Mouse (Mus musculus) thymus, adult 2 months (tissue): ENCODE measurements around the gene Snd1. TPM values are rescaled to one million over a fixed set of nuclear protein-coding genes. Genes with fewer than 3 reads are reported as not detected.
"Not testable (repeated sequence)": the region's sequence is repeated elsewhere in the genome, so short reads cannot be mapped to it uniquely, and the experiment has no call there.

Source experiments
- DNase-seq: peaks from one replicate; pipeline ENCODE4 v3.0.0; 2021
- H3K27ac ChIP-seq: fragments of 200-500 bp; 2 replicates; pipeline ENCODE4 v1.5.1; 2012; ENCODE audit warnings: low read length, control low read depth; ENCODE audit not compliant: control insufficient read depth, insufficient read depth
- H3K27me3 ChIP-seq: fragments of 200-500 bp; 2 replicates; pipeline ENCODE4 v1.6.1; 2012; ENCODE audit warnings: mild to moderate bottlenecking, low read length, moderate library complexity, mixed read lengths; ENCODE audit not compliant: control insufficient read depth, insufficient read depth
- H3K36me3 ChIP-seq: fragments of 200-500 bp; 2 replicates; pipeline ENCODE4 v1.6.1; 2012; ENCODE audit warnings: mild to moderate bottlenecking, low read length, moderate library complexity; ENCODE audit not compliant: control insufficient read depth, insufficient read depth
- H3K4me1 ChIP-seq: fragments of 200-500 bp; replicated peaks from 2 replicates; pipeline ENCODE4 v1.6.1; 2012; ENCODE audit warnings: low read length; ENCODE audit not compliant: control insufficient read depth, insufficient read depth
- H3K4me3 ChIP-seq: fragments of 200-500 bp; 2 replicates; pipeline ENCODE4 v1.5.1; 2012; ENCODE audit warnings: mild to moderate bottlenecking, low read length, control low read depth, moderate library complexity; ENCODE audit not compliant: control insufficient read depth, insufficient read depth
- CTCF ChIP-seq: fragments of 200-500 bp; IDR thresholded peaks from 2 replicates; pipeline ENCODE4 v1.5.1; 2012; ENCODE audit warnings: mild to moderate bottlenecking, control low read depth, low read length, moderate library complexity, borderline replicate concordance; ENCODE audit not compliant: control insufficient read depth, poor library complexity, insufficient read depth; ENCODE audit errors: extremely low read depth
- POLR2A ChIP-seq: fragments of 200-500 bp; IDR thresholded peaks from 2 replicates; pipeline ENCODE4 v1.6.1; 2012; ENCODE audit warnings: mild to moderate bottlenecking, low read length, control low read depth, moderate library complexity; ENCODE audit not compliant: control insufficient read depth, poor library complexity, insufficient read depth; ENCODE audit errors: extremely low read depth
- WGBS: fragments of 180-500 bp; shearing (Covaris S2); methylation state at CpG from one replicate; pipeline ENCODE4 v1.1.7; 2018; 5-methylcytosine and 5-hydroxymethylcytosine counted together
- polyA plus RNA-seq: library from polyadenylated mRNA; depleted of rRNA; stranded (reverse); fragments of >200 nt; gene quantifications from 2 replicates; pipeline ENCODE4 v1.2.3, GENCODE M21; 2012

The Snd1 gene
- polyA plus RNA-seq, 1 experiment = 79.3 TPM

GRCm38 (mm10) chr6:28514195-28514594 lies 39.3 kb downstream of the Snd1 start:
- H3K4me3 ChIP-seq = no peak overlapping the region
- H3K36me3 ChIP-seq = peaks cover 15% of the 10 kb centered on the region
- H3K4me1 ChIP-seq = no peaks in the 10 kb centered on the region
- WGBS = over 99% methylated on average over 3 of the region's 3 CpGs
- DNase-seq = no peak
- H3K27me3 ChIP-seq = no peaks in the 10 kb centered on the region
- TF ChIP-seq CTCF (no peak), POLR2A (no peak)
- no peak overlapping the region for H3K27ac ChIP-seq

GRCm38 (mm10) chr6:28514830-28515350 lies 40.0 kb downstream of the Snd1 start:
- TF ChIP-seq POLR2A = no peak
- TF ChIP-seq CTCF = no peak
- no peak for DNase-seq
- no peaks in the 10 kb centered on the region for H3K27me3 ChIP-seq
- H3K27ac ChIP-seq = no peak overlapping the region
- H3K36me3 ChIP-seq = peaks cover 15% of the 10 kb centered on the region
- no peaks in the 10 kb centered on the region for H3K4me1 ChIP-seq
- WGBS = 96% methylated on average over 4 of the region's 4 CpGs
- H3K4me3 ChIP-seq = no peak overlapping the region

DNA sequence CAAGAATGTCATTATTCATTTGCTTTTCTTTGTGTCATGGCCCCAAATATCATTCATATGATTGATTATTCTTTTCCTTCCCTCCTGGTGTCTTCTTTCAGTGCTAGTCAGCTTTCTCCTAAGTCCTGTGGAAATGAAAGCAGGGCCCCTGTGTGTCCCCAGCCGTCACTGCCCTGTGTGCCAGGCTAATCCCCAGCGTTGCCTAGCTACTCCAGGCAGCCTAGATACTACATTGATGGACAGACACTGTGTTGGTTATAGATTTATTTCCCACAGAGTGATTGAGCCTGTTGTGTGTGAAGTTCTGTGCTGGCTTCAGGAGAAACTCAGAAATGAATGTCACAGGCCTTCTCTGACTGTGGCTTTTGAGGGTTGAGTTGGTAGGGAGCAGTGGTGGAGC lies 41.7 kb downstream of the Snd1 start:
- Histone ChIP-seq H3K4me3 (no peak overlapping the region), H3K27me3 (no peaks in the 10 kb centered on the region), H3K36me3 (peaks cover 24% of the 10 kb centered on the region), H3K4me1 (no peaks in the 10 kb centered on the region), H3K27ac (no peak overlapping the region)
- WGBS = 97% methylated on average over 2 of the region's 2 CpGs
- no peak for DNase-seq
- TF ChIP-seq POLR2A (no peak), CTCF (no peak)

- TF ChIP-seq CTCF (no peak), POLR2A (no peak)
- H3K4me3 ChIP-seq = no peak overlapping the region
- no peaks in the 10 kb centered on the region for H3K27me3 ChIP-seq
- WGBS = 95% methylated on average over 1 of the region's 1 CpGs
- H3K36me3 ChIP-seq = peaks cover 25% of the 10 kb centered on the region
- no peak overlapping the region for H3K27ac ChIP-seq
- no peak for DNase-seq
- H3K4me1 ChIP-seq = no peaks in the 10 kb centered on the region
These were observed 42.1 kb downstream of the Snd1 start for GRCm38 (mm10) chr6:28517050-28517449.

DNA sequence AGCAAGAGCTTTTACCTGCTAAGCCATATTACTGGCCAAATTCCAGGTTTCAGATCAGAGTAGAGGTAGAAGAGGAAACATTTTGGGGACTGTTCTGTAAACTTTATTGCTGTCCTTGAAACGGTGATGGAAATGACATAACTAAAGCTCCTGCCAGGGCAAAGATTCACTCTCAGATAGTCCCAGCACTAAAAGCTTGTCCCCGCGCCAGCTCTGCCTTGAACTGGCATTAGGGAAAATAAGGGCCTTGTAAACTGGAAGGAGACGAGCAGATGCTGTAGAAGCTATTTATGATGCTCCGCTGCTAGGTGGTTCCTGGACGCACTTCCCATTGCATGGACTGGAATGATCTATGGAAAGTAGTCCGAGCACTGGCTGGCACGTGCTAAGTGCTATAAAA lies 44.5 kb downstream of the Snd1 start:
- Histone ChIP-seq H3K36me3 (peaks cover 26% of the 10 kb centered on the region), H3K27ac (no peak overlapping the region), H3K4me3 (no peak overlapping the region), H3K4me1 (no peaks in the 10 kb centered on the region), H3K27me3 (no peaks in the 10 kb centered on the region)
- DNase-seq = no peak
- WGBS = 96% methylated on average over 8 of the region's 8 CpGs
- no peak for TF ChIP-seq CTCF
- TF ChIP-seq POLR2A = no peak

GRCm38 (mm10) chr6:28520787-28521186 lies 45.8 kb downstream of the Snd1 start:
- not testable (repeated sequence) for H3K4me3 ChIP-seq
- peaks cover 26% of the 10 kb centered on the region for H3K36me3 ChIP-seq

GRCm38 (mm10) chr6:28521416-28521815 lies 46.5 kb downstream of the Snd1 start:
- peaks cover 30% of the 10 kb centered on the region for H3K36me3 ChIP-seq
- no peak overlapping the region for H3K4me3 ChIP-seq

More at GRCm38 (mm10) chr6:28520787-28521186, 45.8 kb downstream of the Snd1 start:
- DNase-seq, H3K27me3 ChIP-seq, H3K27ac ChIP-seq, H3K4me1 ChIP-seq: not testable (repeated sequence)
- 73% methylated on average over 5 of the region's 5 CpGs for WGBS

More at GRCm38 (mm10) chr6:28521416-28521815, 46.5 kb downstream of the Snd1 start:
- Histone ChIP-seq H3K27me3 (no peaks in the 10 kb centered on the region), H3K27ac (no peak overlapping the region), H3K4me1 (no peaks in the 10 kb centered on the region)
- 94% methylated on average over 1 of the region's 1 CpGs for WGBS
- TF ChIP-seq POLR2A (no peak), CTCF (no peak)
- DNase-seq = no peak
